Comparison of ENCODE assay signal across 11 mouse cellular contexts in genomic region chr8:122745750-122746275, GRCm38 (mm10). TPM values are rescaled to one million over a fixed set of nuclear protein-coding genes. Genes with fewer than 3 reads are reported as not detected.
A peak's percentile ranks its signal among the peaks of the same experiment; 100 is the strongest.
DNase-seq lines count a peak whose midpoint lies in the region; ATAC-seq lines count a peak whose summit lies in the region.
"Had no signal": no experiment of that assay in that cellular context is flagged by ENCODE, and none has a peak within 500 bp of the region (broad histone marks: within the 10 kb centered on the region; RNA-seq: fewer than 3 reads in every experiment).

No protein-coding gene starts in this region.

- H3K9me3 ChIP-seq in midbrain, embryonic 10.5 days (replicated peaks), result no peaks in the 10 kb centered on the region
- no peaks in the 10 kb centered on the region for H3K9me3 ChIP-seq in liver, embryonic 11.5 days (ENCODE audit: control insufficient read depth, low read length)
- H3K9me3 ChIP-seq: liver, embryonic 13.5 days had no signal

- peak overlapping the region; percentile 7; the same call in 1 of the 2 replicates for H3K4me3 ChIP-seq in midbrain, embryonic 10.5 days
- H3K4me3 ChIP-seq in liver, embryonic 11.5 days (ENCODE audit: low read depth, low read length), result no peak overlapping the region
- H3K4me3 ChIP-seq: liver, embryonic 13.5 days had no signal

- H3K4me2 ChIP-seq in liver, embryonic 11.5 days, result no peak overlapping the region
- H3K4me2 ChIP-seq: liver, embryonic 13.5 days had no signal

- peaks cover 54% of the 10 kb centered on the region for H3K4me1 ChIP-seq in midbrain, embryonic 10.5 days
- 0 out of 2 replicates have a peak, but pooled peaks cover 3% of the 10 kb centered on the region for H3K4me1 ChIP-seq in liver, embryonic 11.5 days (replicated peaks; ENCODE audit: control insufficient read depth, insufficient read depth, low read length)

- DNase-seq in layer of hippocampus, postnatal 10 days (ENCODE audit: low spot score in 2 of 2), result peak; percentile 35 to 47
- no peak for DNase-seq in layer of hippocampus, adult 11-12 months (ENCODE audit: low spot score)
- peak; percentile 47 for DNase-seq in forelimb bud, embryonic 11.5 days (ENCODE audit: low read depth, low spot score)
- peak; percentile 20 for DNase-seq in midbrain, embryonic 10.5 days (ENCODE audit: low spot score)
- DNase-seq in retina, postnatal 1 day, result peak; percentile 54
- DNase-seq in spleen, postnatal 14 days (ENCODE audit: low spot score in 2 of 2), result no peak
- DNase-seq in liver, embryonic 11.5 days (ENCODE audit: low spot score), result no peak
- no peak for DNase-seq in Muller cell, postnatal 12 days (ENCODE audit: inconsistent ontology term)
- DNase-seq: B cell, adult 2 months; kidney, postnatal 4 days; liver, embryonic 13.5 days had no signal

- peak overlapping the region; percentile 78 for H3K27ac ChIP-seq in midbrain, embryonic 10.5 days (replicated peaks)
- H3K27ac ChIP-seq in liver, embryonic 11.5 days (ENCODE audit: low read depth, low read length), result no peak overlapping the region
- H3K27ac ChIP-seq: liver, embryonic 13.5 days had no signal

- WGBS in midbrain, embryonic 10.5 days, result 18% methylated on average over 16 of the region's 16 CpGs
- 29% methylated on average over 16 of the region's 16 CpGs for WGBS in liver, embryonic 11.5 days

- ATAC-seq in liver, embryonic 11.5 days (replicated peaks; ENCODE audit: low FRiP score), result no peak

- no peaks in the 10 kb centered on the region for H3K36me3 ChIP-seq in midbrain, embryonic 10.5 days
- H3K36me3 ChIP-seq in liver, embryonic 11.5 days (ENCODE audit: control insufficient read depth, insufficient read depth, low read length), result no peaks in the 10 kb centered on the region
- H3K36me3 ChIP-seq: liver, embryonic 13.5 days had no signal

- H3K9ac ChIP-seq in liver, embryonic 11.5 days (ENCODE audit: low read depth, low read length), result no peak overlapping the region
- H3K9ac ChIP-seq: liver, embryonic 13.5 days had no signal

- H3K27me3 ChIP-seq in midbrain, embryonic 10.5 days (ENCODE audit: low read depth, poor library complexity, severe bottlenecking), result peaks cover 60% of the 10 kb centered on the region
- peaks cover 67% of the 10 kb centered on the region for H3K27me3 ChIP-seq in liver, embryonic 11.5 days (replicated peaks; ENCODE audit: control insufficient read depth, insufficient read depth, low read length)

RNA-seq across cellular contexts. Expression of gene Acsf3, which starts 29.5 kb away (rescaled TPM):
- 10 to 100 TPM; 15.7 to 16.3 TPM for total RNA-seq in layer of hippocampus, postnatal 10 days (2021)
- polyA plus RNA-seq in midbrain, embryonic 10.5 days (2016; fragmentation: Nextera tagmentation; extraction: Ambion mirVana), result 17.8 and 18.6 TPM in 2 replicates
- polyA plus RNA-seq in liver, embryonic 11.5 days (2014; fragmentation: Nextera tagmentation; extraction: Ambion mirVana), result 16.6 and 18.8 TPM in 2 replicates

RNA-seq across cellular contexts. Expression of gene Cbfa2t3, which starts 46.9 kb away (rescaled TPM):
- 10 to 100 TPM; 23.4 to 25.7 TPM for total RNA-seq in layer of hippocampus, postnatal 10 days (2021)
- 1.9 and 3.4 TPM in 2 replicates for polyA plus RNA-seq in midbrain, embryonic 10.5 days (2016; fragmentation: Nextera tagmentation; extraction: Ambion mirVana)
- polyA plus RNA-seq in liver, embryonic 11.5 days (2014; fragmentation: Nextera tagmentation; extraction: Ambion mirVana), result 13.8 and 14.4 TPM in 2 replicates

Comparison
In these comparisons a context has a peak if more than half of its experiments do, and no peak if none do; other contexts are left out.
1. DNase-seq: peak in layer of hippocampus, postnatal 10 days (2 of 2), forelimb bud, embryonic 11.5 days (single experiment), midbrain, embryonic 10.5 days (single experiment) and retina, postnatal 1 day (single experiment); none in layer of hippocampus, adult 11-12 months (single experiment), spleen, postnatal 14 days (0 of 2), liver, embryonic 11.5 days (single experiment) and Muller cell, postnatal 12 days (single experiment).